Mouse (Mus musculus) olfactory bulb, adult 2 months (tissue): ENCODE measurements around the gene Arhgef3. TPM values are rescaled to one million over a fixed set of nuclear protein-coding genes. Genes with fewer than 3 reads are reported as not detected.

Experiments
- H3K27ac ChIP-seq: fragments of 200-500 bp; 2 replicates; pipeline ENCODE4 v1.5.1; 2012; ENCODE audit warnings: low read depth, low read length; ENCODE audit not compliant: insufficient read depth
- H3K4me1 ChIP-seq: fragments of 200-500 bp; 2 replicates; pipeline ENCODE4 v1.6.1; 2012; ENCODE audit warnings: low read length; ENCODE audit not compliant: control insufficient read depth, insufficient read depth
- H3K4me3 ChIP-seq: fragments of 200-500 bp; 2 replicates; pipeline ENCODE4 v1.5.1; 2012; ENCODE audit warnings: mild to moderate bottlenecking, low read depth, low read length, moderate library complexity; ENCODE audit not compliant: insufficient read depth
- CTCF ChIP-seq: fragments of 200-500 bp; IDR thresholded peaks from 2 replicates; pipeline ENCODE4 v1.5.1; 2012; ENCODE audit warnings: low read depth, mild to moderate bottlenecking, low read length, moderate library complexity; ENCODE audit not compliant: insufficient read depth
- POLR2A ChIP-seq: fragments of 200-500 bp; IDR thresholded peaks from 2 replicates; pipeline ENCODE4 v1.6.1; 2012; ENCODE audit warnings: mild to moderate bottlenecking, low read depth, low read length, moderate library complexity; ENCODE audit not compliant: insufficient read depth
- WGBS: fragments of 180-500 bp; shearing (Covaris S2); methylation state at CpG from one replicate; pipeline ENCODE4 v1.1.7; 2018; 5-methylcytosine and 5-hydroxymethylcytosine counted together
- polyA plus RNA-seq: library from polyadenylated mRNA; stranded (reverse); fragments of >200 nt; gene quantifications from 2 replicates; pipeline ENCODE4 v1.2.4, GENCODE M21; 2012; ENCODE audit warnings: low replicate concordance; ENCODE audit not compliant: missing spikeins, insufficient read depth, insufficient read length

Arhgef3 gene
- polyA plus RNA-seq, 1 experiment, result not detected

DNA sequence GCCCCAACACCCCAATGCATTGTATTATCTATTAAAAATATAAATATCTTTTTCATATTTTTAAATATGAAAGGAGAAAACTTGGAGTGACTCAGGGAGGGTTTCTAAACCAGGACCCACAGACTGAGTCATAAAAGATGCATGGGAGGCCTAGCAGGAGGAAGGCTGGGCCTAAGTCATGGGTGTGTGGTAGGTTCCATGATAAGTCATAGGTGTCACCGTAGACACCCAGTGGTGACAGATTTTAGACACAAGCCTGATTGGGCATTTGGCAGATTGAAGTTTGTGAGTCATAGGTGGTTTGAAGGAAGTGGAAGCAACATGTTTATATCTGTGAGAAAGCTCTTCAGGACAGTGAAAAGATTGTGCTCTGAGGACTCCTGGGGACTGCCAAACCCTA, 134.4 kb downstream of the Arhgef3 start:
- TF ChIP-seq CTCF, result no peak
- TF ChIP-seq POLR2A, result no peak
- H3K4me1 ChIP-seq, result no peaks in the 10 kb centered on the region
- 90% methylated on average over 1 of the region's 1 CpGs for WGBS
- H3K4me3 ChIP-seq, result no peak overlapping the region
- no peak overlapping the region for H3K27ac ChIP-seq

GRCm38 (mm10) chr14:27250281-27250789, 135.6 kb downstream of the Arhgef3 start:
- H3K4me3 ChIP-seq, result no peak overlapping the region
- no peak for TF ChIP-seq POLR2A
- TF ChIP-seq CTCF, result no peak
- 86% methylated on average over 7 of the region's 7 CpGs for WGBS

DNA sequence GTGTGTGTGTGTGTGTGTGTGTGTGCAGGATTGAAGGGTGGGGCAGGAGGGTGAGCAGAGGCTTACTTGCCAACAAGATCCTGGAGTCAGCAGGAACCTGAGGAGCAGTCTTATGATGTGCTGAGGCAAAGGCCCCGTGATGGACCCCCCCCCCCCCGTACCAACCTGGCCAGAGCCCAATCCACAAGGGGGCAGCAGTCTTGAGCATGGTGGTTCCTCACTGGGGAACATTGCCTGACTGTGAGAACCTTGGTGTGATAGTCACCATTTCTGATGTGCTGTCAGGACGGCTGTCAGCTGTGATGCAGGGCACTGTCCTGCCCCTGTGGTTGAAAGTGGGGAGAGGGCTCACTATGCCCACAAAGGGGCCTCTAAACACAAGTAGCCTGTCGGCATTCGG, 138.7 kb downstream of the Arhgef3 start:
- WGBS, result 83% methylated on average over 5 of the region's 5 CpGs
- no peaks in the 10 kb centered on the region for H3K4me1 ChIP-seq
- H3K4me3 ChIP-seq, result no peak overlapping the region
- TF ChIP-seq POLR2A (no peak), CTCF (no peak)
- H3K27ac ChIP-seq, result no peak overlapping the region

More at GRCm38 (mm10) chr14:27250281-27250789, 135.6 kb downstream of the Arhgef3 start:
- H3K27ac ChIP-seq, result no peak overlapping the region
- H3K4me1 ChIP-seq, result no peaks in the 10 kb centered on the region

DNA sequence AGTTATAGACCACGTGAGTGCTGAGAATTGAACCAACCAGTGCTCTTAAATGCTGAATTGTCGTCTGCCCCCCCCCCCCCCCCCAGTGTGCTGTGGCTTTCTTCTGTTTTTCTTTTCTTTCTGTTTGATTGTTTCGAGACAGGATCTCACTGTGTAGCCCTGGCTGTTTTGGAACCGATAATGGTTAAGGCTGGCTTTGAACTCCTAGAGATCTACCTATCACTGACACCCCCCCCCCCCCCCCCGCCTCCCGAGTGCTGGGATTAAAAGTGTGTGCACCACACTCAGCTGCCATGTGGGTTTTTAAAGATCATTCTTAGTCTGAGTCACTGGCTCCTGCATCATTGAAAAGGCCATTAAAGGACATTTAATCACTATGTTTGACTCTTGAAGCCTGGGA, 147.7 kb downstream of the Arhgef3 start:
- Histone ChIP-seq H3K4me1 (no peaks in the 10 kb centered on the region), H3K4me3 (no peak overlapping the region), H3K27ac (no peak overlapping the region)
- TF ChIP-seq CTCF (no peak), POLR2A (no peak)
- WGBS, result 48% methylated on average over 6 of the region's 6 CpGs

- TF ChIP-seq CTCF (no peak), POLR2A (no peak)
- H3K4me3 ChIP-seq, result no peak overlapping the region
- H3K27ac ChIP-seq, result no peak overlapping the region
- H3K4me1 ChIP-seq, result peaks cover 9% of the 10 kb centered on the region
- WGBS, result 82% methylated on average over 1 of the region's 1 CpGs
Measured at GRCm38 (mm10) chr14:27266601-27267000, 151.9 kb downstream of the Arhgef3 start.

- peaks cover 12% of the 10 kb centered on the region for H3K4me1 ChIP-seq
- H3K27ac ChIP-seq, result no peak overlapping the region
- no peak overlapping the region for H3K4me3 ChIP-seq
- WGBS, result 59% methylated on average over 5 of the region's 5 CpGs
- TF ChIP-seq CTCF (no peak), POLR2A (no peak)
Measured at GRCm38 (mm10) chr14:27268137-27268536, 153.4 kb downstream of the Arhgef3 start.

- Histone ChIP-seq H3K4me1 (peaks cover 12% of the 10 kb centered on the region), H3K27ac (peak overlapping the region; percentile 27; the same call in 1 of the 2 replicates), H3K4me3 (no peak overlapping the region)
- TF ChIP-seq CTCF (no peak), POLR2A (no peak)
- WGBS, result 59% methylated on average over 16 of the region's 16 CpGs
Measured at GRCm38 (mm10) chr14:27268986-27269700, 154.4 kb downstream of the Arhgef3 start.

GRCm38 (mm10) chr14:27269836-27270235, 155.1 kb downstream of the Arhgef3 start:
- TF ChIP-seq POLR2A (no peak), CTCF (no peak)
- H3K27ac ChIP-seq, result no peak overlapping the region
- no peak overlapping the region for H3K4me3 ChIP-seq
- H3K4me1 ChIP-seq, result peaks cover 12% of the 10 kb centered on the region
- 71% methylated on average over 4 of the region's 4 CpGs for WGBS

DNA sequence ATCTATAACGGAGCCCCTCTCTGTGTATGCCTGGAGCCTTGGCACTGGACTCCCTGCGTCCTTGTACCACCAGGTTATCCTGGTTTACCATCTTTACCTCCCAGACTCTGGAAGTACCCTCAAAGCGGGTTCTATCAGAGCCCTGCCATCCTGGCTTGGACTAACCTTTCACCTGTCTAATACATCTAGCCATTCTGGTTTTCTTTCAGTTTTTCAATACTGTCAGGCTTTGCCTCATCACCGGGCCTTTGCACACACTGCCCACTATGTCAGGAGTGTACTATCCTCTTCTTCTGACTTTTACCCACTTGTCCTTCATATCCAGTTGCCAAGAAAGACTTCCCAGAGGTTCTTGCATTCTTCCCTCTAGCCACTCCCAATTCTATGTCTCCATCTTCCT, 155.8 kb downstream of the Arhgef3 start:
- whole genome bisulfite sequencing, result 97% methylated on average over 4 of the region's 4 CpGs
- Histone ChIP-seq H3K4me1 (peaks cover 12% of the 10 kb centered on the region), H3K27ac (no peak overlapping the region), H3K4me3 (no peak overlapping the region)
- no peak for TF ChIP-seq POLR2A
- no peak for TF ChIP-seq CTCF
